Mouse (Mus musculus) megakaryocyte, embryonic 14.5 days (primary cell): Measurements from ENCODE around the gene Slc25a33. TPM values are rescaled to one million over a fixed set of nuclear protein-coding genes. Genes with fewer than 3 reads are reported as not detected.

Source experiments
- H3K27me3 ChIP-seq: replicated peaks from 2 replicates; pipeline ENCODE3; 2012; ENCODE audit warnings: inconsistent platforms
- H3K36me3 ChIP-seq: replicated peaks from 2 replicates; pipeline ENCODE3; 2012; ENCODE audit warnings: low read length, inconsistent platforms, mixed read lengths
- H3K4me1 ChIP-seq: 2 replicates; pipeline ENCODE4 v1.6.1; 2012; ENCODE audit warnings: inconsistent platforms
- H3K4me3 ChIP-seq: replicated peaks from 2 replicates; pipeline ENCODE3; 2012; ENCODE audit warnings: moderate library complexity, mild to moderate bottlenecking, inconsistent platforms
- H3K9me3 ChIP-seq: 2 replicates; pipeline ENCODE4 v1.6.1; 2012; ENCODE audit warnings: inconsistent platforms
- FLI1 ChIP-seq: IDR thresholded peaks from 2 replicates; pipeline ENCODE4 v1.6.1; 2012; ENCODE audit warnings: low read length, inconsistent platforms, mixed read lengths
- GATA1 ChIP-seq: IDR thresholded peaks from 3 replicates; pipeline ENCODE4 v1.6.1; 2012; ENCODE audit warnings: mixed read lengths, low read length, inconsistent platforms, borderline replicate concordance
- polyA plus RNA-seq: library from polyadenylated mRNA; stranded (reverse); fragments of >175 nt; gene quantifications from 2 replicates; pipeline ENCODE4 v1.2.3, GENCODE M21; 2012; ENCODE audit warnings: low replicate concordance; ENCODE audit not compliant: insufficient read depth

The Slc25a33 gene
- polyA plus RNA-seq, 1 experiment, result 8.0 TPM

DNA sequence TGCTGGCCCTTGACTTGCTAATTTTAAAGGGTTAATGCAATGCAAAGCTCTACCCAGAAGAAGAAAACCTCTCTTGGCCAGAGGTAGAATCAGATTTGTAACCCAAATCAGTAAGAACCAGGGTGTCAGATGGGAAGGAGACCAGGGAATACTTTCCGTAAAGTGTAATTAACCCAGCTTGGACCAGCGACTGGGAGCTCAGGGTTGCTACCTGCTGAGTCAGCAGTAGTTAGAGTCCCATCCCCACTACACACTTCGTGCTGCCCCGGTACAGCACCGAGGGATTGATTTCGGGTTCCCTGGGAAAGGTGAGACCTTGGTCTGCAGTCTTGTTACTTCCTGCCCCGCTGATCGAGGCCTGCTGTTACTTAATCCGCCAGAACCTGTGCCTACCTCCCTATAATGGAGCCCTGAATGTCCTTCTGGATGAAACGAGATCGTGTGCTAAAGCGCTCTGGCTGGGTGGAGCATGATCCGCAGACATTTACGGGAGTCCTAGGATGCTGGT, 34.0 kb upstream of the Slc25a33 start:
- Histone ChIP-seq H3K4me3 (no peak overlapping the region), H3K4me1 (peaks cover 13% of the 10 kb centered on the region; the same call in 1 of the 2 replicates), H3K9me3 (peaks cover 37% of the 10 kb centered on the region), H3K36me3 (no peaks in the 10 kb centered on the region), H3K27me3 (peaks cover 69% of the 10 kb centered on the region)
- no peak for TF ChIP-seq FLI1
- TF ChIP-seq GATA1, result no peak

DNA sequence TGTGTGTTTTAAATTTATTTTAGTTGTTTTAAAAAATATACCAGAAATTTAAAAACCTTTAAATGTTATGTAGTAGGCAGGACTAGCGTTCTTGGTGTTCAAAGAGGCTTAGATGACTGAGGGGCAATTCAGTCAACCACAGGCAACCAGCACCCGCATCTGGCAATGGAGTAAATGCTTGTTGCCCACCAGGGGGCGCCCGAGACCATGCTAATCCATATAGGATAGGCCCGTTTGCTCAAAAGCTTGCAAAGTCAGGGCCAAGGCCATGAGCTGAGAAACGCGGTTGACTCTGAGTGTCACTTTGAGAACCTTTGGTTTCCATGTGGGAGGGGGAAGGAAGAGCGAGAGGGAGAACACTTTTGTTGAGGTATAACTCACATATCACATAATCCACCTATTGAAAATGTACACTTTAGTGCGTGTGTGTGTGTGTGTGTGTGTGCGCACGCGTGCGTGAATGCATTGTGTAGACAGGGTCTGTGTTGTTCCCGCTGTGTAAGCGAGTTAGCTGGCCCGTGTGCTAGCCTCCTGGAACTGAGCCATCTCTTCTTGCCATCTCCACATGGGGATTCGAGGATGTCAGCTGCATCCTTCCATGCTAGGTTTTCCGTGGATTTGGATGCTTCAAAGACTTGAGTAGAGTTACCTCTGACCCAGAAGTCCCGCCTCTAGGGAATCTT, 32.8 kb upstream of the Slc25a33 start:
- no peaks in the 10 kb centered on the region for H3K36me3 ChIP-seq

DNA sequence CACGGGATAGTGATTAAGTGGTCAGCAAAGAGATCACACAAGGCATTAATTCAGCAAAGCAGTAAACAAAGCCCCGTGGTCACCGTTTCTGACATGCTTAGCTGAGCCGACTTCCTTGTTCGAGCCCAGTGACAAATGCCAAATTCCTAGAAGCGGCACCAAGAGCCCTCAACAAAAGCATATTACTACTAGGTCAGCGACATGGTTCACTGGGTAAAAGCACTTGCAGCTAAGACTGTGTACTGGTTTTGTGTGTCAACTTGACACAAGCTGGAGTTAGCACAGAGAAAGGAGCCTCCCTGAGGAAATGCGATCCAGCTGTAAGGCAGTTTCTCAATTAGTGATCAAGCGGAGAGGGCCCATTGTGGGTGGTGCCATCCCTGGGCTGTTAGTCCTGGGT, 28.2 kb upstream of the Slc25a33 start:
- no peaks in the 10 kb centered on the region for H3K36me3 ChIP-seq
- H3K27me3 ChIP-seq, result peaks cover 45% of the 10 kb centered on the region
- no peak overlapping the region for H3K4me3 ChIP-seq
- peaks cover 16% of the 10 kb centered on the region; the same call in 1 of the 2 replicates for H3K4me1 ChIP-seq
- TF ChIP-seq FLI1, result no peak
- no peak for TF ChIP-seq GATA1
- peaks cover 29% of the 10 kb centered on the region for H3K9me3 ChIP-seq

More for the DNA sequence above, 32.8 kb upstream of the Slc25a33 start:
- H3K4me1 ChIP-seq, result peaks cover 13% of the 10 kb centered on the region; the same call in 1 of the 2 replicates
- TF ChIP-seq FLI1, result no peak
- no peak for TF ChIP-seq GATA1
- peaks cover 65% of the 10 kb centered on the region for H3K27me3 ChIP-seq
- H3K4me3 ChIP-seq, result no peak overlapping the region
- H3K9me3 ChIP-seq, result peaks cover 40% of the 10 kb centered on the region

DNA sequence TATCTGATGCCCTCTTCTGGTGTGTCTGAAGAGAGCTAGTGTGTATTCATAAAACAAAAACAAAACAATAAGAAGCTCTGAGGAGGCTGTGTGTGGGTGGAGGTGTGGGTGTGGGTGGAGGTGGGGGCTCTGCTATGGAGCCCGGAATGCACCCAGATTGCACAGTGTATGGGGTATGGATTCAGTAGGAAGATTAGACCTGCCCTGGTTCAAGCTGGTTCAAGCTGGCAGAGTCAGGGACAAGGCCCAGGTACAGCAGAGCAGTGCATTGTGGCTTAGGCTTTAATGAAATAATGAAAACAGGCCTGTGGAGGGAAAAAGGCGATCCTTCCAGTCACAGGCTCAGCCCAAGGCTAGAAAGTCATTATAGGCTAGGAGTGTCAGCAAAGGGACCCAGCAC, 26.5 kb upstream of the Slc25a33 start:
- Histone ChIP-seq H3K27me3 (peaks cover 47% of the 10 kb centered on the region), H3K9me3 (peaks cover 31% of the 10 kb centered on the region), H3K4me3 (no peak overlapping the region), H3K36me3 (no peaks in the 10 kb centered on the region), H3K4me1 (peaks cover 22% of the 10 kb centered on the region)
- TF ChIP-seq GATA1 (no peak), FLI1 (no peak)

DNA sequence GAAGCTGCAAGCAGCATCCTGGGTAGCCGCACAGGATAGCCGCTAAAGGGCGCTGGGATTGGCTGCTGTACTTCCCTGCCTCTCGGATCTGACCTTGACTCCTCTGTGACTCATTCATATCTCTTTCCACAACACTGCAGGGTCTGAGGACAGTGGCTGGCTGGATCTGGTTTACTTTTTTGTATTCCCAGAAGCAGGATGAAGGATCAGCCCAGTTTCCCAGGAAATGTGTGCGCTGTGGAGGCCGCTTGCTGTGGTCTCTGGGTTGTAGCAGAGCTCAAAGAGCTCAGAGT, 26.0 kb upstream of the Slc25a33 start:
- TF ChIP-seq GATA1 (no peak), FLI1 (no peak)
- Histone ChIP-seq H3K4me1 (peaks cover 22% of the 10 kb centered on the region), H3K4me3 (no peak overlapping the region), H3K9me3 (peaks cover 28% of the 10 kb centered on the region), H3K27me3 (peaks cover 47% of the 10 kb centered on the region), H3K36me3 (no peaks in the 10 kb centered on the region)

DNA sequence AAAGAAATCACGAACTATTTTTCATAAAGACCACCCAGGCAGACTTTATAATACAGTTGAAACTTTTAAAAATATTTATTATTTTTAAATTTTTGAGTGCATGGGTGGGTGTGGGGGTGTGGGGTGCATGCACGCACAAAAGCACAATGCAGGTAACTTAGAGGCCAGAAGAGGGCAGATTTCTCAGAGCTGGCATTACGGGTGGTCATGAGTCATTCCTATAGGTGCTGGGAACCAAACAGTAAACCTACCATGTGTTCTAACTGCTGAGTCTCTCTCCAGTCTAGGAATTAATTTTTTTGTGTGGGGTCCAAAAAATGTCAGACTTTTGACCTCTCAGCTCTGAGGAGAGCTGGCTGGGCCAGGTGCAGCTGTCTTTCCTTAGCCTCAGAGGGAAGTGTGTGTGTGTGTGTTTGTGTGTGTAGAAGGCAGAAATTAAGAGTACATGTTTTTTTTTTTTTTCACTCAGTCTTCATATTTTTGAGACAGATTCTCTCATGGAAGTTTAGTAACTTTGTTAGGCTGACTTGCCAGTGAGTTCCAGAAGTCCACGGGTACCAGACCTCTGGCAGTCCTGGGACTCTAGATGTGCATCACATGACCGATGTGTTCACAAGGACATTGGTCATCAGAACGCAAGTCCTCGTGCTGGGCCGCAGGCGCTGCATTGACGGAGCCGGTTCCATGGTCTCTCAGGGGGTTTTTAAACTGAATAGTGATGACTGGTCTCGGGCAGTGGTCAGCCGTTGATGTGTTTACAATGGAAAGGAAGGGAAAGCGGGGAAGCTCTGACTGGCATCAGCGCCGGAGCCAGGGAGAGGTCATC, 25.5 kb upstream of the Slc25a33 start:
- Histone ChIP-seq H3K27me3 (peaks cover 43% of the 10 kb centered on the region), H3K4me1 (peaks cover 22% of the 10 kb centered on the region), H3K36me3 (no peaks in the 10 kb centered on the region), H3K4me3 (no peak overlapping the region), H3K9me3 (peaks cover 23% of the 10 kb centered on the region)
- TF ChIP-seq GATA1 (no peak), FLI1 (no peak)

DNA sequence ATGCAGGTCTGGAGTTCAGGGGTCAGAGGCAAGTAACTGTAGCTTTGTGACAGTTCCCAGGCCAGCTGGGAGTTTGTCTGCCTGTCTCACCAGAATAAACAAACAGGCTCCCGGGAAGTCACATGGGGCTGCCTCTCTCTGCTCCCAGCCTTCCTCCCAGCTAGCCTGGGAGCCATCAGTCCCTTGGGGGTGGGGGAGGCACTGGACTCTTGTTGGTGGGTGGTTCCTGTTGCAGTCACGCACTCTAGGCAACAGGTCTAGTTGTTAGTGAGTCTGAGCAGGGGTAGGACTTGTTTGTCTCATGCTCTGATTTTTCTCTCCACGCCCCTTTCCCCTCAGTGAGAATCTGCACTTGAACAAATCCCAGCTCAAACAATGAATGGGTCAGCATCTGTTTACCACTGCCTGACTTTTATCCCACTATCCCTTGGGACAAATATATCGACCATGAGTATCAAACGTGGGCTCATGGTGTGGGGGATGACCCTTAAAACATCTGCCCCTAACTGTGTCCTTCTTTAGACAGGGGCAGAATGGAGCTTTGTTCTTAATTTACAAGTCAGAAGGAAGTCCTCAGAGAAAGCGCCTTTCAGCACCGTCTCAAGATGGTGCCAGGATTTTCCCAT, 24.7 kb upstream of the Slc25a33 start:
- Histone ChIP-seq H3K36me3 (no peaks in the 10 kb centered on the region), H3K4me3 (no peak overlapping the region), H3K9me3 (peaks cover 15% of the 10 kb centered on the region), H3K27me3 (peaks cover 35% of the 10 kb centered on the region), H3K4me1 (peaks cover 22% of the 10 kb centered on the region)
- TF ChIP-seq FLI1 (no peak), GATA1 (no peak)

DNA sequence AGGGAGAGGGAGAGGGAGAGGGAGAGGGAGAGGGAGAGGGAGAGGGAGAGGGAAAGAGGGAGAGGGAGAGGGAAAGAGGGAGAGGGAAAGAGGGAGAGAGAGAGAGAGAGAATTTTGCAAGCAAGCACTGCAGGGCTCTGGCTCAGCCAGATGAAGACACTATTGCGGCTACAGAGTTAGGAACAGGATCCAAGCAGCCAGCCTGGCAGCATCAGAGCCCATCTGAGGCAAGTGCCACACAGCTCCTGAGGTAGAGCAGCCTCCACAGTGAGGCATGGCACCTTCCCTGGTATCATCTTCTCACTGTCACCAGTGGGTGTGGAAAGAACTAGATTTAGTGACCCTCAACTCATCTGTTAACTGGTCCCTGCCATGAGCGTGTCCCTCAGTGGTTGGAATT, 24.0 kb upstream of the Slc25a33 start:
- Histone ChIP-seq H3K27me3 (peaks cover 30% of the 10 kb centered on the region), H3K9me3 (peaks cover 8% of the 10 kb centered on the region; the same call in 1 of the 2 replicates), H3K4me1 (peaks cover 22% of the 10 kb centered on the region), H3K4me3 (no peak overlapping the region), H3K36me3 (no peaks in the 10 kb centered on the region)
- TF ChIP-seq GATA1, result no peak

DNA sequence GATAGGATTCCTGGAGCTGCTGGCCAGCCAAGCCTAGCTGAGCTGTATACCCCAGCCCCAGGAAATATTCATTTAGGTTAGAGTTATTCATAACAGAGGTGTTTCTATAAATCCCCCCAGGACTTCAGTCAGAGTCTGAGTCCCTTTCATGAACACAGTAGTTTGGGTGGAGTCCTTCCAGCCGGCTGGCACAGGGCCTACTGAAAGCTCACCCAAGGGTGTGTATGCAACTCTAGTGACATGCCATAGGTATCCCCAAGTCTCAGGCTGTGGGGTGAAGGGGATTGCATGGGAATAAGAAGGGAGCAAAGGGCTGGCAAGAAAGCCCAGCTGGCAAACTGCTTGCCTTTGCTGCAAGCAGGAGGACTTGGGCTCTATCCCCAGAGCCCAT, 23.1 kb upstream of the Slc25a33 start:
- peaks cover 27% of the 10 kb centered on the region for H3K4me1 ChIP-seq
- no peak overlapping the region for H3K4me3 ChIP-seq
- TF ChIP-seq FLI1 (no peak), GATA1 (no peak)
- peaks cover 25% of the 10 kb centered on the region for H3K27me3 ChIP-seq
- 0 out of 2 replicates have a peak, but pooled peaks cover 3% of the 10 kb centered on the region for H3K9me3 ChIP-seq
- H3K36me3 ChIP-seq, result no peaks in the 10 kb centered on the region
